Comparison of ENCODE assay signal across 37 mouse cellular contexts in genomic region chr8:91768857-91769256, GRCm38 (mm10). TPM values are rescaled to one million over a fixed set of nuclear protein-coding genes. Genes with fewer than 3 reads are reported as not detected.
DNase-seq lines count a peak whose midpoint lies in the region; TF ChIP-seq lines count a peak whose summit lies in the region.
"Had no signal": no experiment of that assay in that cellular context is flagged by ENCODE, and none has a peak within 500 bp of the region (broad histone marks: within the 10 kb centered on the region; RNA-seq: fewer than 3 reads in every experiment).

No protein-coding gene starts in this region.

- intact Hi-C loops in heart, postnatal 36 days (cut with DNase I) = no loop called here

- DNase-seq in heart, adult 11 months = peak; percentile 66
- DNase-seq in heart, postnatal 36 days = no peak
- peak; percentile 30 for DNase-seq in lung, postnatal 10 days
- no peak for DNase-seq in lung, adult 2 months
- DNase-seq in adipocyte (ENCODE audit: low spot score) = peak; percentile 63
- DNase-seq in kidney, adult 2 months = no peak
- no peak for DNase-seq in left cerebral cortex, adult 11 months (ENCODE audit: low spot score)
- DNase-seq: adrenal gland, postnatal 14 days; B cell, adult 2 months; cerebellum, adult 11 months; cerebellum, adult 9-10 months; cerebellum, postnatal 36 days; forebrain, postnatal 0 days; kidney, adult 18-20 months; kidney, postnatal 4 days; layer of hippocampus, postnatal 36 days; liver, embryonic 13.5 days; lung, adult 18-20 months; lung, postnatal 14 days; midbrain, embryonic 14.5 days; right cerebral cortex, adult 18-20 months; thymus, adult 2 months; thymus, postnatal 36 days had no signal

- WGBS in lung, adult 2 months = 66% methylated on average over 6 of the region's 6 CpGs
- 80% methylated on average over 6 of the region's 6 CpGs for WGBS in kidney, adult 2 months

- no peak overlapping the region for H3ac ChIP-seq in myocyte (ENCODE audit: control insufficient read depth, insufficient read length)

- H3K79me2 ChIP-seq in myocyte (ENCODE audit: control insufficient read depth, insufficient read depth) = no peaks in the 10 kb centered on the region

- TF ChIP-seq POLR2A in lung, adult 2 months (IDR thresholded peaks at IDR 0.05; ENCODE audit: borderline replicate concordance, extremely low read depth, low read depth, low read length) = no peak
- TF ChIP-seq POLR2A in myocyte (IDR thresholded peaks at IDR 0.05; ENCODE audit: insufficient read length, low read depth) = peak; percentile 32
- no peak for TF ChIP-seq POLR2A in kidney, adult 2 months (IDR thresholded peaks at IDR 0.05; ENCODE audit: low read depth, low read length)

- H3K27ac ChIP-seq in kidney, adult 2 months (ENCODE audit: insufficient read depth, low read depth, low read length) = no peak overlapping the region
- H3K27ac ChIP-seq: embryonic facial prominence, embryonic 12.5 days; forebrain, embryonic 12.5 days; hindbrain, embryonic 15.5 days; limb, embryonic 10.5 days; limb, embryonic 15.5 days; liver, embryonic 13.5 days; neural tube, embryonic 15.5 days; stomach, postnatal 0 days had no signal

- H3K27me3 ChIP-seq in myocyte (ENCODE audit: control insufficient read depth, insufficient read depth, insufficient read length) = no peaks in the 10 kb centered on the region
- H3K27me3 ChIP-seq in kidney, adult 2 months (replicated peaks; ENCODE audit: control insufficient read depth, insufficient read depth, low read length) = no peaks in the 10 kb centered on the region
- H3K27me3 ChIP-seq: embryonic facial prominence, embryonic 12.5 days; hindbrain, embryonic 15.5 days; liver, embryonic 13.5 days; Patski had no signal

- TF ChIP-seq CTCF in lung, adult 2 months (IDR thresholded peaks at IDR 0.05; ENCODE audit: insufficient read depth, low read length) = no peak
- no peak for TF ChIP-seq CTCF in kidney, adult 2 months (conservative IDR thresholded peaks at IDR 0.05; ENCODE audit: insufficient read depth, insufficient read length, low read depth, low read length)

- H3K4me3 ChIP-seq in lung, adult 2 months (replicated peaks; ENCODE audit: extremely low read depth, low read depth, low read length) = no peak overlapping the region
- H3K4me3 ChIP-seq in myocyte = no peak overlapping the region
- no peak overlapping the region for H3K4me3 ChIP-seq in kidney, adult 2 months (ENCODE audit: insufficient read depth, low read depth, low read length)
- H3K4me3 ChIP-seq: embryonic facial prominence, embryonic 12.5 days; erythroblast, embryonic 14.5 days; forebrain, embryonic 12.5 days; hindbrain, embryonic 10.5 days; hindbrain, embryonic 15.5 days; limb, embryonic 10.5 days; limb, embryonic 15.5 days; liver, embryonic 13.5 days; neural tube, embryonic 15.5 days had no signal

- H3K4me2 ChIP-seq in myocyte (ENCODE audit: low read depth) = peak overlapping the region; percentile 40
- H3K4me2 ChIP-seq: embryonic facial prominence, embryonic 12.5 days; forebrain, embryonic 12.5 days; hindbrain, embryonic 15.5 days; limb, embryonic 15.5 days; liver, embryonic 13.5 days; neural tube, embryonic 15.5 days had no signal

- no peaks in the 10 kb centered on the region for H3K4me1 ChIP-seq in lung, adult 2 months (ENCODE audit: control insufficient read depth, insufficient read depth, low read length)
- H3K4me1 ChIP-seq in kidney, adult 2 months (ENCODE audit: control insufficient read depth, insufficient read depth, low read length) = no peaks in the 10 kb centered on the region
- H3K4me1 ChIP-seq: neural tube, embryonic 15.5 days had no signal

- H3K36me3 ChIP-seq in myocyte (ENCODE audit: control insufficient read depth, insufficient read depth) = no peaks in the 10 kb centered on the region
- no peaks in the 10 kb centered on the region for H3K36me3 ChIP-seq in kidney, adult 2 months (ENCODE audit: control insufficient read depth, insufficient read depth, low read length)
- H3K36me3 ChIP-seq: embryonic facial prominence, embryonic 12.5 days; forebrain, embryonic 12.5 days; hindbrain, embryonic 10.5 days; hindbrain, embryonic 15.5 days; limb, embryonic 10.5 days; limb, embryonic 15.5 days; liver, embryonic 13.5 days; neural tube, embryonic 15.5 days had no signal

TF ChIP-seq in myocyte, 11 proteins besides CTCF, POLR2A, EP300 and RAD21:
- peak; percentile 69; the same call in 1 of the 2 replicates for TF ChIP-seq CEBPB (IDR thresholded peaks at IDR 0.05; ENCODE audit: insufficient read depth, poor library complexity, severe bottlenecking)
- no peak for TF ChIP-seq REST (IDR thresholded peaks at IDR 0.05; ENCODE audit: insufficient read depth, insufficient read length)

RNA-seq across cellular contexts. Expression of gene Irx3, which starts 33.0 kb away (rescaled TPM):
- total RNA-seq in heart, postnatal 36 days (2021) = 10 to 100 TPM; 30.0 to 41.2 TPM
- 63.2 and 91.9 TPM in 2 replicates for polyA plus RNA-seq in lung, adult 2 months (2012; rRNA removed)
- polyA plus RNA-seq in myocyte (2012; fragmentation: generic; extraction: Trizol) = 26.4 TPM
- 22.3 and 28.5 TPM in 2 replicates for polyA plus RNA-seq in kidney, adult 2 months (2012; rRNA removed)
- total RNA-seq: granulocyte monocyte progenitor cell, adult 5-6 weeks; monocyte, adult 5-6 weeks had no signal
- polyA plus RNA-seq: erythroblast, embryonic 14.5 days; inflammation-experienced regulatory T-cells, adult 6 months had no signal

Comparison
In these comparisons a context has a peak if more than half of its experiments do, and no peak if none do; other contexts are left out.
1. DNase-seq: peak in heart, adult 11 months (single experiment), lung, postnatal 10 days (single experiment) and adipocyte (single experiment); none in heart, postnatal 36 days (0 of 2), lung, adult 2 months (single experiment), kidney, adult 2 months (single experiment) and left cerebral cortex, adult 11 months (single experiment).